Mouse (Mus musculus): ENCODE measurements around the gene Rapgef6. TPM values are rescaled to one million over a fixed set of nuclear protein-coding genes. Genes with fewer than 3 reads are reported as not detected.

Rapgef6 gene
- polyA plus RNA-seq, 1 experiment, result 73.9 TPM

GRCm38 (mm10) chr11:54502546-54503245 is 20.0 kb upstream of the Rapgef6 start:
- Histone ChIP-seq H3K4me3 (ENCODE audit: control insufficient read depth, insufficient read depth, low read length) (no peak overlapping the region), H3K27me3 (ENCODE audit: control insufficient read depth, insufficient read depth, low read length) (no peaks in the 10 kb centered on the region), H3K27ac (ENCODE audit: control insufficient read depth, insufficient read depth, low read length) (no peak overlapping the region), H3K4me1 (replicated peaks; ENCODE audit: control insufficient read depth, insufficient read depth, low read length) (0 out of 2 replicates have a peak, but pooled peaks cover 3% of the 10 kb centered on the region), H3K36me3 (ENCODE audit: control insufficient read depth, insufficient read depth, low read length) (peaks cover 21% of the 10 kb centered on the region)
- 74% methylated on average over 4 of the region's 4 CpGs for WGBS
- TF ChIP-seq POLR2A (IDR thresholded peaks at IDR 0.05; ENCODE audit: control insufficient read depth, extremely low read depth, insufficient read depth, low read length, poor library complexity) (no peak), CTCF (IDR thresholded peaks at IDR 0.05; ENCODE audit: borderline replicate concordance, control insufficient read depth, extremely low read depth, insufficient read depth, low read length, poor library complexity) (no peak)
- no peak for DNase-seq

GRCm38 (mm10) chr11:54513584-54513983 is 9.1 kb upstream of the Rapgef6 start:
- H3K4me3 ChIP-seq (ENCODE audit: control insufficient read depth, insufficient read depth, low read length), result no peak overlapping the region
- no peak for TF ChIP-seq POLR2A (IDR thresholded peaks at IDR 0.05; ENCODE audit: control insufficient read depth, extremely low read depth, insufficient read depth, low read length, poor library complexity)
- H3K4me1 ChIP-seq (replicated peaks; ENCODE audit: control insufficient read depth, insufficient read depth, low read length), result no peaks in the 10 kb centered on the region
- DNase-seq, result no peak
- no peak overlapping the region for H3K27ac ChIP-seq (ENCODE audit: control insufficient read depth, insufficient read depth, low read length)
- H3K27me3 ChIP-seq (ENCODE audit: control insufficient read depth, insufficient read depth, low read length), result no peaks in the 10 kb centered on the region
- H3K36me3 ChIP-seq (ENCODE audit: control insufficient read depth, insufficient read depth, low read length), result peaks cover 11% of the 10 kb centered on the region

- H3K27me3 ChIP-seq (ENCODE audit: control insufficient read depth, insufficient read depth, low read length), result no peaks in the 10 kb centered on the region
- 2% methylated on average over 18 of the region's 18 CpGs for WGBS
- DNase-seq, result peak; percentile 17
- no peaks in the 10 kb centered on the region for H3K36me3 ChIP-seq (ENCODE audit: control insufficient read depth, insufficient read depth, low read length)
- TF ChIP-seq POLR2A (IDR thresholded peaks at IDR 0.05; ENCODE audit: control insufficient read depth, extremely low read depth, insufficient read depth, low read length, poor library complexity), result no peak
- H3K27ac ChIP-seq (ENCODE audit: control insufficient read depth, insufficient read depth, low read length), result peak overlapping the region; percentile 52; the same call in 1 of the 2 replicates
- H3K4me3 ChIP-seq (ENCODE audit: control insufficient read depth, insufficient read depth, low read length), result peak overlapping the region; percentile 47
- H3K4me1 ChIP-seq (replicated peaks; ENCODE audit: control insufficient read depth, insufficient read depth, low read length), result 0 out of 2 replicates have a peak, but pooled peaks cover 4% of the 10 kb centered on the region
Observed at GRCm38 (mm10) chr11:54521927-54522528, 619 bp upstream of the Rapgef6 start.

- DNase-seq, result no peak
- Histone ChIP-seq H3K4me1 (replicated peaks; ENCODE audit: control insufficient read depth, insufficient read depth, low read length) (peaks cover 7% of the 10 kb centered on the region), H3K27me3 (ENCODE audit: control insufficient read depth, insufficient read depth, low read length) (no peaks in the 10 kb centered on the region), H3K27ac (ENCODE audit: control insufficient read depth, insufficient read depth, low read length) (peak overlapping the region; percentile 66), H3K36me3 (ENCODE audit: control insufficient read depth, insufficient read depth, low read length) (no peaks in the 10 kb centered on the region), H3K4me3 (ENCODE audit: control insufficient read depth, insufficient read depth, low read length) (peak overlapping the region; percentile 77)
- TF ChIP-seq POLR2A (IDR thresholded peaks at IDR 0.05; ENCODE audit: control insufficient read depth, extremely low read depth, insufficient read depth, low read length, poor library complexity), result no peak
- no peak for TF ChIP-seq CTCF (IDR thresholded peaks at IDR 0.05; ENCODE audit: borderline replicate concordance, control insufficient read depth, extremely low read depth, insufficient read depth, low read length, poor library complexity)
- 6% methylated on average over 10 of the region's 10 CpGs for WGBS
Observed at GRCm38 (mm10) chr11:54523431-54524001, 869 bp downstream of the Rapgef6 start.

GRCm38 (mm10) chr11:54528002-54528401 is 5.4 kb downstream of the Rapgef6 start:
- DNase-seq, result no peak
- WGBS, result 6% methylated on average over 2 of the region's 2 CpGs
- Histone ChIP-seq H3K27ac (ENCODE audit: control insufficient read depth, insufficient read depth, low read length) (no peak overlapping the region; the same call in 1 of the 2 replicates), H3K36me3 (ENCODE audit: control insufficient read depth, insufficient read depth, low read length) (no peaks in the 10 kb centered on the region), H3K4me1 (replicated peaks; ENCODE audit: control insufficient read depth, insufficient read depth, low read length) (peaks cover 7% of the 10 kb centered on the region), H3K27me3 (ENCODE audit: control insufficient read depth, insufficient read depth, low read length) (no peaks in the 10 kb centered on the region), H3K4me3 (ENCODE audit: control insufficient read depth, insufficient read depth, low read length) (no peak overlapping the region)
- TF ChIP-seq POLR2A (IDR thresholded peaks at IDR 0.05; ENCODE audit: control insufficient read depth, extremely low read depth, insufficient read depth, low read length, poor library complexity) (no peak), CTCF (IDR thresholded peaks at IDR 0.05; ENCODE audit: borderline replicate concordance, control insufficient read depth, extremely low read depth, insufficient read depth, low read length, poor library complexity) (no peak)

GRCm38 (mm10) chr11:54530391-54530790 is 7.7 kb downstream of the Rapgef6 start:
- H3K36me3 ChIP-seq (ENCODE audit: control insufficient read depth, insufficient read depth, low read length), result no peaks in the 10 kb centered on the region
- TF ChIP-seq CTCF (IDR thresholded peaks at IDR 0.05; ENCODE audit: borderline replicate concordance, control insufficient read depth, extremely low read depth, insufficient read depth, low read length, poor library complexity) (no peak), POLR2A (IDR thresholded peaks at IDR 0.05; ENCODE audit: control insufficient read depth, extremely low read depth, insufficient read depth, low read length, poor library complexity) (no peak)
- no peak overlapping the region for H3K27ac ChIP-seq (ENCODE audit: control insufficient read depth, insufficient read depth, low read length)
- no peaks in the 10 kb centered on the region for H3K27me3 ChIP-seq (ENCODE audit: control insufficient read depth, insufficient read depth, low read length)
- no peak for DNase-seq
- 100% methylated on average over 1 of the region's 1 CpGs for WGBS
- H3K4me1 ChIP-seq (replicated peaks; ENCODE audit: control insufficient read depth, insufficient read depth, low read length), result peaks cover 7% of the 10 kb centered on the region
- H3K4me3 ChIP-seq (ENCODE audit: control insufficient read depth, insufficient read depth, low read length), result no peak overlapping the region

Data from thymus, adult 2 months (tissue).